Mouse (Mus musculus) liver, embryonic 14.5 days (tissue): ENCODE measurements around the gene Mc3r. TPM values are rescaled to one million over a fixed set of nuclear protein-coding genes. Genes with fewer than 3 reads are reported as not detected.

Source experiments
- ATAC-seq: fragments of 200-750 bp; cut with Nextera tagmentation; 2 replicates; pipeline ENCODE4 v1.8.0; 2017; ENCODE audit warnings: moderate number of reproducible peaks, mild to moderate bottlenecking, moderate library complexity; ENCODE audit not compliant: insufficient read depth
- DNase-seq, 3 experiments: peaks; one replicate each; pipeline ENCODE4 v3.0.0-alpha.2; 2012 to 2013; ENCODE audit warnings: low read depth in 3 of 3, low spot score in 3 of 3
- H3K27ac ChIP-seq: fragments of 300-500 bp; sonication (generic); 2 replicates; pipeline ENCODE4 v1.5.1; 2014; ENCODE audit warnings: moderate library complexity, mild to moderate bottlenecking, control low read depth, inconsistent platforms
- H3K27me3 ChIP-seq: fragments of 300-500 bp; sonication (generic); 2 replicates; pipeline ENCODE4 v1.6.1; 2014; ENCODE audit warnings: mild to moderate bottlenecking, low read length, moderate library complexity; ENCODE audit not compliant: control insufficient read depth, insufficient read depth
- H3K36me3 ChIP-seq: fragments of 300-500 bp; sonication (generic); replicated peaks from 2 replicates; pipeline ENCODE4 v1.6.1; 2014; ENCODE audit warnings: low read depth; ENCODE audit not compliant: control insufficient read depth, insufficient read depth
- H3K4me1 ChIP-seq, 2 experiments: fragments of 200-500 bp in 1 of 2; fragments of 300-500 bp in 1 of 2; sonication (generic) in 1 of 2; replicated peaks; 2 replicates each; pipeline ENCODE4 v1.6.1; 2012 to 2014; ENCODE audit warnings: antibody characterized with exemption in 1 of 2, inconsistent platforms in 1 of 2, low read length in 1 of 2; ENCODE audit not compliant: control insufficient read depth in 2 of 2, insufficient read depth in 2 of 2
- H3K4me2 ChIP-seq: fragments of 300-500 bp; sonication (generic); 2 replicates; pipeline ENCODE4 v1.6.1; 2014; ENCODE audit warnings: low read depth, mild to moderate bottlenecking, control low read depth, moderate library complexity
- H3K4me3 ChIP-seq, 2 experiments: fragments of 200-500 bp in 1 of 2; fragments of 300-500 bp in 1 of 2; sonication (generic) in 1 of 2; 2 replicates each; pipeline ENCODE4 v1.5.1; 2012 to 2014; ENCODE audit warnings: low read depth in 2 of 2, low read length in 2 of 2, mild to moderate bottlenecking in 2 of 2, control low read depth in 1 of 2, inconsistent platforms in 1 of 2, moderate library complexity in 1 of 2; ENCODE audit not compliant: insufficient read depth in 1 of 2
- H3K9ac ChIP-seq: fragments of 300-500 bp; sonication (generic); replicated peaks from 2 replicates; pipeline ENCODE4 v1.6.1; 2014; ENCODE audit warnings: mild to moderate bottlenecking, control low read depth, moderate library complexity
- H3K9me3 ChIP-seq: fragments of 300-500 bp; sonication (generic); 2 replicates; pipeline ENCODE4 v1.6.1; 2016; ENCODE audit warnings: low read length, mixed read lengths; ENCODE audit not compliant: control insufficient read depth
- CTCF ChIP-seq: IDR thresholded peaks from 2 replicates; pipeline ENCODE4 v1.5.1; 2016; ENCODE audit warnings: antibody characterized with exemption, low read depth, control low read depth
- EP300 ChIP-seq: IDR thresholded peaks from 2 replicates; pipeline ENCODE4 v1.6.1; 2016; ENCODE audit warnings: antibody characterized with exemption, low read depth
- WGBS: fragments of 180-500 bp; shearing (Covaris S2); extraction: QIAGEN DNeasy Blood & Tissue Kit; methylation state at CpG from one replicate; pipeline ENCODE4 v1.1.7; 2014; ENCODE audit not compliant: insufficient replicate concordance; 5-methylcytosine and 5-hydroxymethylcytosine counted together
- polyA plus RNA-seq, 2 experiments: library from polyadenylated mRNA; depleted of rRNA in 1 of 2; stranded (reverse) in 1 of 2; unstranded in 1 of 2; fragments of >200 nt; fragmentation: Nextera tagmentation in 1 of 2; extraction: Ambion mirVana in 1 of 2; gene quantifications; 2 replicates each; pipeline versions ENCODE4 v1.2.1 to v1.2.3; 2012 to 2014

The Mc3r gene
- not detected in 2 replicates for polyA plus RNA-seq (2012; rRNA removed)
- polyA plus RNA-seq (2014; fragmentation: Nextera tagmentation; extraction: Ambion mirVana), result not detected in 2 replicates

GRCm38 (mm10) chr2:172248106-172248764 lies at the start of gene Mc3r:
Mc3r (plus strand) TSS chr2:172248492.
- TF ChIP-seq CTCF, result peak; percentile 92
- TF ChIP-seq EP300, result no peak
- Histone ChIP-seq H3K4me3 (no peak within 1 kb of the TSS), H3K4me2 (no peak within 1 kb of the TSS), H3K27ac (no peak within 1 kb of the TSS), H3K27me3 (peaks cover 6% of the 10 kb centered on the region), H3K36me3 (no peaks in the 10 kb centered on the region), H3K9me3 (no peaks in the 10 kb centered on the region), H3K4me1 (no peaks in the 10 kb centered on the region), H3K9ac (no peak within 1 kb of the TSS)
- DNase-seq (peak in 2 of 3 experiments; percentile 38 to 41), ATAC-seq (peak; percentile 67; the same call in 1 of the 2 replicates)
- 11% methylated on average over 22 of the region's 22 CpGs for WGBS

GRCm38 (mm10) chr2:172201998-172202780 lies 46.1 kb upstream of the Mc3r start:
- Histone ChIP-seq H3K4me2 (no peak overlapping the region), H3K9ac (no peak overlapping the region), H3K4me3 (no peak overlapping the region), H3K36me3 (no peaks in the 10 kb centered on the region), H3K27ac (no peak overlapping the region), H3K9me3 (no peaks in the 10 kb centered on the region), H3K27me3 (no peaks in the 10 kb centered on the region), H3K4me1 (no peaks in the 10 kb centered on the region)
- DNase-seq (no peak), ATAC-seq (no peak)
- 70% methylated on average over 13 of the region's 13 CpGs for WGBS
- TF ChIP-seq CTCF (no peak), EP300 (no peak)

GRCm38 (mm10) chr2:172207003-172207402 lies 41.3 kb upstream of the Mc3r start:
- TF ChIP-seq EP300 (no peak), CTCF (peak; percentile 92)
- H3K9ac ChIP-seq, result no peak overlapping the region
- H3K4me3 ChIP-seq, result no peak overlapping the region
- H3K4me2 ChIP-seq, result no peak overlapping the region
- ATAC-seq, result no peak
- no peak for DNase-seq
- no peak overlapping the region for H3K27ac ChIP-seq
- no peaks in the 10 kb centered on the region for H3K36me3 ChIP-seq
- H3K4me1 ChIP-seq, result no peaks in the 10 kb centered on the region
- 12% methylated on average over 11 of the region's 11 CpGs for WGBS
- no peaks in the 10 kb centered on the region for H3K9me3 ChIP-seq
- no peaks in the 10 kb centered on the region for H3K27me3 ChIP-seq

GRCm38 (mm10) chr2:172213480-172213879 lies 34.8 kb upstream of the Mc3r start:
- Histone ChIP-seq H3K36me3 (no peaks in the 10 kb centered on the region), H3K9me3 (no peaks in the 10 kb centered on the region), H3K4me3 (no peak overlapping the region), H3K4me2 (no peak overlapping the region), H3K4me1 (no peaks in the 10 kb centered on the region), H3K27ac (no peak overlapping the region), H3K9ac (no peak overlapping the region), H3K27me3 (no peaks in the 10 kb centered on the region)
- TF ChIP-seq EP300 (no peak), CTCF (no peak)
- no peak for ATAC-seq
- 62% methylated on average over 8 of the region's 8 CpGs for WGBS
- DNase-seq, result no peak

- no peak for TF ChIP-seq EP300
- no peak for TF ChIP-seq CTCF
Measured at GRCm38 (mm10) chr2:172214336-172214735, 34.0 kb upstream of the Mc3r start.

More at GRCm38 (mm10) chr2:172214336-172214735, 34.0 kb upstream of the Mc3r start:
- Histone ChIP-seq H3K4me3 (no peak overlapping the region), H3K36me3 (no peaks in the 10 kb centered on the region), H3K9ac (no peak overlapping the region), H3K27ac (no peak overlapping the region), H3K9me3 (no peaks in the 10 kb centered on the region), H3K4me2 (no peak overlapping the region), H3K27me3 (no peaks in the 10 kb centered on the region), H3K4me1 (no peaks in the 10 kb centered on the region)
- WGBS, result 74% methylated on average over 5 of the region's 5 CpGs
- DNase-seq (no peak), ATAC-seq (no peak)
